Mouse (Mus musculus): ENCODE measurements around the gene Hist1h1d. TPM values are rescaled to one million over a fixed set of nuclear protein-coding genes. Genes with fewer than 3 reads are reported as not detected.
"Not testable (repeated sequence)": the region's sequence is repeated elsewhere in the genome, so short reads cannot be mapped to it uniquely, and the experiment has no call there.

The Hist1h1d gene
- total and polyA plus RNA-seq, 3 experiments, result 0.04 to 0.91 (median 0.86) TPM

DNA sequence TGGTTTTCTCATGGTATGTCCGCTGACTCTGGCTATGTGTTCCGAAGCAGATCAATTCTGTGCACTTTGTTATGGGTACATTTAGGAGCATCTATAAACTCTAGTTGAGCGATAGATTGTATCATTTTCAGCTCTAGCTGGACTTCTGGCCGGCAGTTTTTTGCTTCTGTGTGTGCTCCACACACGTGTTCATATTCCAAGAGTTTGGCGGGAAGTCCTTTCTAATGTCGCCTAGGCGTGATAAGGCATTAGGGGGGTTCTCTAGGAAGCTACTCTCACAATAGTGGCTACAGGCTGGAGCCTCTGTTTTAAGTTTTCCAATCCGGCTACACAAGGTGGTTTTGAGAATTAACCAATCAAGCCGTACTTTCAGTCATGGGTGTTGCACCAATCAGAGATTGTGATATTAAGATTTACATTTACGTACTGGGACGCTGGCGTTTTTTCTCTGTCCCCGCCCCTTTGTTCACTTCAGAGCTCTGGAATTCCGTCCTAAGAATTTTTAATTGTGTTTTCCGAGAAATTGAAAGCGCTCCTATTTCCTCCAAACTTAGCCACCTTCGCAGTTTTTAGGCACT is 2.9 kb downstream of the Hist1h1d start:
- H3K36me3 ChIP-seq (ENCODE audit: control insufficient read depth, insufficient read depth, low read length), result no peaks in the 10 kb centered on the region; the same call in 1 of the 2 replicates
- peak; percentile 62 to 73 for DNase-seq
- WGBS, result under 1% methylated on average over 18 of the region's 18 CpGs
- intact Hi-C loops (cut with DNase I), result no loop called here
- TF ChIP-seq EP300 (IDR thresholded peaks at IDR 0.05; ENCODE audit: insufficient read depth, low read depth, low read length) (no peak), POLR2A (IDR thresholded peaks at IDR 0.05; ENCODE audit: insufficient read depth, low read depth, low read length) (peak; percentile 80)
- peak overlapping the region; percentile 65 for H3K4me3 ChIP-seq
- no peaks in the 10 kb centered on the region for H3K27me3 ChIP-seq (ENCODE audit: control insufficient read depth, insufficient read depth, low read length)
- H3K4me1 ChIP-seq (ENCODE audit: control insufficient read depth, insufficient read depth, low read length), result peaks cover 2% of the 10 kb centered on the region
- no peaks in the 10 kb centered on the region for H3K79me2 ChIP-seq (replicated peaks; ENCODE audit: control insufficient read depth, insufficient read depth, low read length)
- H3K27ac ChIP-seq, result peak overlapping the region; percentile 79
- H3K9ac ChIP-seq (ENCODE audit: low read depth, low read length), result peak overlapping the region; percentile 73

DNA sequence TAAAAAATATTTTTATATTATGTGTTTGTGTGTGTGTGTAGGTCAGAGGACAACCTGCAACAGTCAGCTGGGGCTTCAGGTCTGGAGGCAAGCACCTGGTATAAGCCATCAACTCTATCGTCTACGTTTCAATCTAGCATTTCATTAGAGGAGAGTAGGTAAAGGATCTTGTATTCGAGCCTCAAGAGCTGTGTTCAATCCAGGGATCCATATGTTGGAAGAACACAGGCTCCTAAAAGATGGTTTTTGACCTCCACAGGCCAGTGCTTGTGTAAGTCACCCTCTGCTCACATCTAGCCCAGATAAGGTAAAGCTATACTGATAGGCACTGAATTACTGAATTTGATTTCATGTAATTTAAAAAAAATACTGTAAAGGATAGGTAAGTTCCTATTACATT is 3.8 kb downstream of the Hist1h1d start:
- peaks cover 2% of the 10 kb centered on the region for H3K4me1 ChIP-seq (ENCODE audit: control insufficient read depth, insufficient read depth, low read length)
- no peaks in the 10 kb centered on the region for H3K27me3 ChIP-seq (ENCODE audit: control insufficient read depth, insufficient read depth, low read length)
- H3K27ac ChIP-seq, result no peak overlapping the region
- no peak overlapping the region for H3K9ac ChIP-seq (ENCODE audit: low read depth, low read length)
- WGBS, result 77% methylated on average over 3 of the region's 3 CpGs
- intact Hi-C loops (cut with DNase I), result no loop called here
- no peak overlapping the region for H3K4me3 ChIP-seq
- no peaks in the 10 kb centered on the region for H3K79me2 ChIP-seq (replicated peaks; ENCODE audit: control insufficient read depth, insufficient read depth, low read length)
- H3K36me3 ChIP-seq (ENCODE audit: control insufficient read depth, insufficient read depth, low read length), result no peaks in the 10 kb centered on the region; the same call in 1 of the 2 replicates
- DNase-seq, result no peak
- no peak for TF ChIP-seq POLR2A (IDR thresholded peaks at IDR 0.05; ENCODE audit: insufficient read depth, low read depth, low read length)
- TF ChIP-seq EP300 (IDR thresholded peaks at IDR 0.05; ENCODE audit: insufficient read depth, low read depth, low read length), result no peak
- no peak for TF ChIP-seq CTCF (IDR thresholded peaks at IDR 0.05)

GRCm38 (mm10) chr13:23560699-23561098 is 7.6 kb downstream of the Hist1h1d start:
- WGBS, result 39% methylated on average over 2 of the region's 2 CpGs
- H3K4me3 ChIP-seq, H3K27ac ChIP-seq: not testable (repeated sequence)

DNA sequence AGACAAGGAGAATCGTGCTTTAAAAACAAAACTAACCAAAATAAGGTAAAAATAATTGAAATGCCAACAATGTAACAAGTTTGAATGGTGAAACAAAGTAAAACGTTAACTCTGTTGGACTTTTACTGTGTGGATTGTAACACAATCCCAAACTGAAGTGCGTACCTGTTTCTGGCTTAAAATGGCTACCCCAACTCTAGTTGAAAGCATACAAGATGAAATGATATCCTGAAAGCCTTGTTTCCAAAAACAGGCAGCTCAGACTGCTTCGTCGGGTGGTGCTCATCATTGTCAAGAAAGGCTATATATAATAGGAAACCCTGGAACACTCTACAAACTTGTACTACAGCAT is 8.4 kb downstream of the Hist1h1d start:
- 0% methylated on average over 2 of the region's 5 CpGs for WGBS

More at GRCm38 (mm10) chr13:23560699-23561098, 7.6 kb downstream of the Hist1h1d start:
- H3K4me1 ChIP-seq (ENCODE audit: control insufficient read depth, insufficient read depth, low read length); H3K36me3 ChIP-seq (ENCODE audit: control insufficient read depth, insufficient read depth, low read length); DNase-seq; H3K9ac ChIP-seq (ENCODE audit: low read depth, low read length); H3K79me2 ChIP-seq (replicated peaks; ENCODE audit: control insufficient read depth, insufficient read depth, low read length); H3K27me3 ChIP-seq (ENCODE audit: control insufficient read depth, insufficient read depth, low read length); intact Hi-C loops (cut with DNase I): not testable (repeated sequence)

GRCm38 (mm10) chr13:23561883-23562659 is 9.0 kb downstream of the Hist1h1d start, which contains the start of gene Hist1h3e:
Gene Hist1h3e (minus strand): TSS chr13:23562369.
- H3K27me3 ChIP-seq (ENCODE audit: control insufficient read depth, insufficient read depth, low read length); H3K36me3 ChIP-seq (ENCODE audit: control insufficient read depth, insufficient read depth, low read length); H3K4me1 ChIP-seq (ENCODE audit: control insufficient read depth, insufficient read depth, low read length); intact Hi-C loops (cut with DNase I); H3K79me2 ChIP-seq (replicated peaks; ENCODE audit: control insufficient read depth, insufficient read depth, low read length): not testable (repeated sequence)
- WGBS, result under 1% methylated on average over 63 of the region's 67 CpGs
- TF ChIP-seq POLR2A (IDR thresholded peaks at IDR 0.05; ENCODE audit: insufficient read depth, low read depth, low read length), result peak; percentile 95
- TF ChIP-seq EP300 (IDR thresholded peaks at IDR 0.05; ENCODE audit: insufficient read depth, low read depth, low read length), result peak; percentile 75; the same call in 1 of the 2 replicates
- Histone ChIP-seq H3K9ac (ENCODE audit: low read depth, low read length) (peak within 1 kb of the TSS; percentile 99), H3K4me3 (peak within 1 kb of the TSS; percentile 50), H3K27ac (peak within 1 kb of the TSS; percentile 94)
- DNase-seq, result peak; percentile 91 to 93

More for the DNA sequence above, 8.4 kb downstream of the Hist1h1d start:
- H3K79me2 ChIP-seq (replicated peaks; ENCODE audit: control insufficient read depth, insufficient read depth, low read length); DNase-seq; intact Hi-C loops (cut with DNase I); H3K9ac ChIP-seq (ENCODE audit: low read depth, low read length); H3K4me1 ChIP-seq (ENCODE audit: control insufficient read depth, insufficient read depth, low read length); H3K36me3 ChIP-seq (ENCODE audit: control insufficient read depth, insufficient read depth, low read length); H3K27me3 ChIP-seq (ENCODE audit: control insufficient read depth, insufficient read depth, low read length): not testable (repeated sequence)
- Histone ChIP-seq H3K4me3 (peak overlapping the region; percentile 50), H3K27ac (peak overlapping the region; percentile 94)

GRCm38 (mm10) chr13:23562699-23563462 is 9.8 kb downstream of the Hist1h1d start:
- Histone ChIP-seq H3K79me2 (replicated peaks; ENCODE audit: control insufficient read depth, insufficient read depth, low read length) (no peaks in the 10 kb centered on the region), H3K36me3 (ENCODE audit: control insufficient read depth, insufficient read depth, low read length) (no peaks in the 10 kb centered on the region), H3K4me1 (ENCODE audit: control insufficient read depth, insufficient read depth, low read length) (peaks cover 2% of the 10 kb centered on the region; the same call in 1 of the 2 replicates), H3K27me3 (ENCODE audit: control insufficient read depth, insufficient read depth, low read length) (no peaks in the 10 kb centered on the region), H3K27ac (peak overlapping the region; percentile 94), H3K4me3 (peak overlapping the region; percentile 50), H3K9ac (ENCODE audit: low read depth, low read length) (peak overlapping the region; percentile 41)
- DNase-seq, result no peak
- intact Hi-C loops (cut with DNase I), result no loop called here
- WGBS, result 2% methylated on average over 18 of the region's 18 CpGs
- TF ChIP-seq CTCF (IDR thresholded peaks at IDR 0.05) (peak; percentile 77), POLR2A (IDR thresholded peaks at IDR 0.05; ENCODE audit: insufficient read depth, low read depth, low read length) (peak; percentile 37; the same call in 1 of the 2 replicates), EP300 (IDR thresholded peaks at IDR 0.05; ENCODE audit: insufficient read depth, low read depth, low read length) (no peak)
